Mouse (Mus musculus): Measurements from ENCODE around the gene Cd34.

Cd34 gene

DNA sequence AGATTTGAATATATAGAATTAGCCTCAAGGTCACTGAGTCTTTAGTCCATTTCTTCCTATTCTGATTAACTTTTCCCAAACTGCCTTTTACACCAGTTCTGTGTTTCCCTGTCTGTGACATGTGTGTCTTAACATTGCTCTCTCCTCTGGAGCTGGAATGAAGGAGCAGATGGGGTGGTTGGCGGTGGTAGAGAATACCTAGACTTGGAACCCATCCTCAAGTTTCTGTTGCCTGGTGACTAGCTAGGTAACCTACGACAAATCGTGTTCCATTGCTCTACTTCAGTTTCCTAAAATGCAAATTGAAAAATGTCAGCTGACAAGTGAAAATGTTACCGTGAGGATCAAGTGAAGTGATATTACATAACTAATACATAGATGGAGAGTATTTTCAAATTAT is 33.4 kb downstream of the Cd34 start:
- DNase-seq (ENCODE audit: low read depth): no peak

DNA sequence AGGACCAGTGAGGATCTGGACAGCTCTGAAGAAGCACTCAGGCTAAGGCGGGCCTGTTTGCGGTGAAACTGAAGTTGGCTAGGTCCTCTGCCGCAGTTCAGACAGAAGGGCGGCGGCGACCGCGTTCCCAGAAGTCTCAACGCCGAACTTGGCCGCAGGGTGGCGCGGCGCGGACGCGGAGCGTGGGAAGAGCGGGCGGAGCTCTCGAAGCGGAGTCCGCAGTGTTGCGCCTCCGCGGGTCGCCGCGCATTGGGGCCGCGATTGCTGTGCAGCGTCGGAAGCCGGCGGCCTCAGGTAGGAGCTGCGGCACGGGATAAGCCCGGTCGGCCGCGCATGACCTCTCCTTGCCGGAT is 37.5 kb downstream of the Cd34 start:
- DNase-seq (ENCODE audit: low read depth): peak; percentile 79

DNA sequence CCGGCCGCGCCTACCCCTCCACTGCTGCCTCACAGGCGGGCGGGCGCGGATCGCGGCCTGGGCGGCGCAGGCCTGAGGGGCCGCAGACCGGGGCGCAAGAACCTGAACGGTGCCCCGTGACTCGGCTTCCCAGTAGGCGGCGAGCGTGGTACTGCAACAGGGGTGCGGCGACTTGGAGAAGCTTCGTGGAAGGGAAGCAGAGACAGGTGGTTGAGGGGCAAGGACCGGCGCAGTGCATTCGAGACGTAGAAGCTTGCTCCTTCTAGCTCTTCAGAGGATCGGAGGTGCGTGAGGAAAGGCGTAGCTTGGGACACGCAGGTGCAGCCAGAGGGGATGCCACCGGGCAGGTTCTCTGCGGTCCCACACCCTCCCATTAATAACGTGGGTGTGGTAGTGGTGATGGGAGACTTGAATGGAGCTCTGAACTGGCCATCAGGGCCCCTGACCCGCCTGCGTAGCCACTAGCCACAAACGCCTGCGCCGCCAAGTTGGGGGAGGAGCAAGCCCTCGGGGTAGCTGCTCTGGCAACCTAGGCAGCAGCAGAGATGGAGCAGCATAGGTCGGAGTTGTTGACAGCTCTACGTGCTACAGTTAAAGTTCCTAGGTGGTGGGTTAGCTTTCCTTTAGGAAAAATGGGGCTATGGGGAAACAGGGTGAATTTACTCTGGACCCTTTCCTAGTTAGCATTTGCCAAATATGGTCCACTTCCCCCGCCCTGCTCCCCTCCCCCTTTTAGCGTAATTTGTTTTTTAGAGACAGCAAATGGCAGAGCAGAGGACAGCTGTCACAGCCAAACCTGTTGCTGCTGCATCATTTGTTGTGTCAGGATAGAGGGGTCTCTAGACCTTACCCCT is 38.1 kb downstream of the Cd34 start:
- DNase-seq (ENCODE audit: low read depth): peak; percentile 50

DNA sequence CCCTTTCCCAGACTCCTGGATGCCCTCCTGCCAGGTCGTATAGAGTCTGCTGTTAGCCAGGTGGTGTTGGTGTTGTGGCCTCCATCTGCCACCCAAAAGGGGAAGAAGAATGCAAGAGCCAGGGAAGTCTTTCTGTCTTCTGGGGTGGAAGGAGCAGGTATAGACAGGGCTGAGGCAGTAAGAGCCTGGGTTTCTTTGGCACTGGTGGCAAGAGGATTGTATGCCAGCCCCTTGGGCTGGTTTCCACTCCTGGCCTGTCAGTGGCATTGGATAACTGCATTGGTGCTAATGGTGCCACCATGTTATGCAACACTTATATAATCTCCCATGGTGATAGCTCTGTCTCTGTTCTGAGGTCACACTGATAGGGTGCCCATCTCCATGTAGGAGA is 38.7 kb downstream of the Cd34 start:
- DNase-seq (ENCODE audit: low read depth): no peak

DNA sequence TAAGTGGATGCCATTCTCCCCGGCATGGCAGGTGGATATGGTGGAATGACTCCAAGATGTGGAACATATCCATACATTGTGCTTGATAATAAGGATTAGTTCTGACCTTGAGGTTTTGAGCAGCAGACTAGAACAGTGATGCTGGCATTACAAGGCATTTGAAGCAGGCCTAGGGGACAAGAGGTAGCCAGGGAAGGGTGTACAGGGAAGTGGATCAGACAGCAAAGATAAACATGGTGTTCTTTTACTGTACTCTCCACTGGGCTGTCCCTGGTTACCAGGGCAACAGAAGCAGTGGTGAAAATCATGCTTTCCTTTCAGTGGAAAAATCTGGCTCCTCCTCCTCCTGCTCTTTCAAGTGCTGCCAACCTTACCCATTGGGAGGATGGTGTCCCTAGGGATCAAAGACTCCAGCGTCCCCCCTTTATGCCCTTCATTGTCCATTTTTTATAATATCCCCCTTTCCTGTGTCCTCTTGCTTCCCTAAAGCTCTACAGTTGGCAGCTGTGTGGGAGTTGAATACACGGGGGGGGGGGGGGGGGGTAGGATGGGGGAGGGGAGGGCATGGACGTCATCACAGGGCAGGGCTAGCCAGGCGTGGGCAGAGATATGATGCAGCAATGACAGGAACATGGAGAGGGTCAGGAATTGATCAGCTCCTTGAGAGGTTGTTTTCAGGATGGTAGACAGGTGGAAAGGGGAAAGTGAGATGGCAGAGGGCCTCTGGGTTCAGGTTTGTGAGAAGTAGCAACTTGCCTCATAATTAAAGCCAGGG is 39.5 kb downstream of the Cd34 start:
- no peak for DNase-seq (ENCODE audit: low read depth)

DNA sequence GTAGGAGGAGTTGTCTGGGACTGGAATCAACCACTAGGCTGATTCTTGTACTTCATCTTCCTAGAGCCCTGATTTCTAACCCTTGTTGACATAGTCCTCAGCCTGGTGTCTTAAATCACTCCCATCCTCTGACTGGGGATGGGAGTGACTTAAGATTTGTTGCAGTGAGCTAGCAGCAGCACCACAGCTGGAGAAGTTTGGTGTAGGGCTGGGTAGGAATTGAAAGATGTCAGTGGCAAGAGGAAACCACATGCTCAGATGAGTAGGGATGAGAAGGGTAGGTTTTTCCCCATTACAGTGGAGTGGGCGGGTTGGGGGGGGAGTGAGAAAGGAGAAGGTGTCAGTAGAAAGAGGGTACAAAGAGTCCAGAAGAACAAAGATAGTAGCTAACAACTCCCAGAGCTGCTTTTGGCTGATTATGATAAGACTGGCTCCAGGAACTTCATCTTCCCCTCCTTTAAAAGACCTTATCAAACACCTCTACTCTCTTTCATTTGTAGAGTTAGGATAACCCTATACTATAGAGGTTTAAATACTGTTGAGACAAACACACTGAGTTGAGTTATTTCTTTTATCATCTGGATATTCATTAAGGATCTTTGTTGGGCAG is 42.3 kb downstream of the Cd34 start:
- DNase-seq (ENCODE audit: low read depth): no peak

DNA sequence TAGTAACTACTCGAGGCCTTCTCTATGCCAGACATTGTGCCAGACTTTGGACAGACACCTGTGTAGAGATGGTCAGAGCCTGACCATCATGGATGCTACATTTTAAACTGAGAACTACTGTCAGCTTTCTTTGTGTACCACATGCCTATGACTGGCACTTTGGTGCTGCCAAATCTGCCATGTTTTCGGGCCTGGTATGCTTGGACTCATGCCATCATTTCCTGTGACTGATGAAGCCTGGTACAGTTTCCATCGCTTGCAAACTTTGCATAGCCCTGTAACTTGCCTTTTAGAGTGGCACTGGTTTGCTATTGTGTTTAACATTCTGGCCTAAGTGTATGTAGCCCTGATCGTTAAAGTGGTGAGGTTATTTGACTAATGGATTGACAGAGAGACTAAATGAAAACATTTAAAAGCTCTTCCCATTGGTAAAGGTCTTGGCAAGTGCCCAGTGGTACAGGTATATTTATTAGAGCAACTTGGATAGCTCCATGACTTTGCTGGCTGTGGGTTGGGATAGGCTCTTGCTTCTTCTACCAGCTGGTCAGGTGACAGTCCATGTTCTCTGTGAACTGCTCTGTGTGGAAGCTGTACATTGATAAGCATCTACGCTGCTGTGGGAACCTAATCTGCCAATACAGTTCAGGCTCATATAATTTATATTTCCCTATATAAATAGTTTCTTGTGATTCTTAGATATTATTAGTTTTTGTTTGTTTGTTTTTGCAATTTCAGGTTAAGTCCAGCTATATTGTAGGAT is 44.5 kb downstream of the Cd34 start:
- no peak for DNase-seq (ENCODE audit: low read depth)

DNA sequence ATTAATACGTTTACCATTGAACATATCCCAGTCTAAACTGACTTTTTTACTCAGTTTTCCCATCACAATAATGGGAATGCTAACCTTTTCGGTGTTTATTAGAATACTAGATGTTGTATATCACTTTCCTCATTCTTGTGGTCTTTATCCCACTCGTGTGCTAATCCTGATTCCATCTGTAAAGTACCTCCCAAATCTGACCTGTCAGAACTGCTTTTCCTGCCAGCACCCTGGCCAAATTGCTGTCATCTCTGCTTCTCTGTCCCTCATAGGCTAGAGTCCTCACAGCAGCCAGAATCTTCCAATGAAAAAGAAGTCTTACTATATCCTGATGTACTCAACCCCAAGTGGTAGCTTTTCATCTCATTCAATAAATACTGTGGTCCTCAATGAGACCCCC is 46.3 kb downstream of the Cd34 start:
- DNase-seq (ENCODE audit: low read depth): no peak

DNA sequence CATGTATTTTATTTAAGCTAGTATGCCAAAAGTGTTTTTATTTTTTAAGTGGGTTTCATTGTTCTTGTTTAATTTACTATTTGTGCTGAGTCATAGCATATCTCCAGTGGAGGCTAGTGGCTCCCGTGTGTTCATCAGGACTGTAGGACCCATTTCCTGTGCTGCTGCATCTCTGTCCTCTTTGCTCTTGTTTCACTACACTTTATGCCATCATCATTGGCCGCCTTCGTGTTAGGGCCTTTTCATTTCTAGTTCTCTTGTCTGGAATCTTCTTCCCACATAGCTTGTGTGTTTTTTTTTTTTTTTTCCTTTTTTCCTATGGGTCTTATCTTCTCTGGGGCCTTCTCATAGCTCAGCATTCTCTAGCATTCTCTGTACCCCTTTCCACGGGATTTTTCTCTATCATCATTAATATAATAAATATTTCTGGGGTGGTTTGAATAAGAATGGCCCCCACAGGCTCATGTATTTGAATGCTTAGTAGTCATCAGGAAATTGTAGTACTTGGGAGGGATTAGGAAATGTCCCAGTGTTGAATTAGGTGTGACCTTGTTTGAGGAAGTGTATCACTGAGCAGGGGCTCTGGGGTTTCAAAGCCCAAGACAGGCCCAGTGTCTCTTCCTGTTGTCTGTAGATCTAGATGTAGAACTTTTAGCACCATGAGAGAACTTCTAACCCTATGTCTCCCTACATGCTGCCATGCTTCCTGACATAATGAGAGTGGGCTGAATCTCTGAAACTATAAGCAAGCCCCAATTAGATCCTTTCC is 47.0 kb downstream of the Cd34 start:
- DNase-seq (ENCODE audit: low read depth): no peak

DNA sequence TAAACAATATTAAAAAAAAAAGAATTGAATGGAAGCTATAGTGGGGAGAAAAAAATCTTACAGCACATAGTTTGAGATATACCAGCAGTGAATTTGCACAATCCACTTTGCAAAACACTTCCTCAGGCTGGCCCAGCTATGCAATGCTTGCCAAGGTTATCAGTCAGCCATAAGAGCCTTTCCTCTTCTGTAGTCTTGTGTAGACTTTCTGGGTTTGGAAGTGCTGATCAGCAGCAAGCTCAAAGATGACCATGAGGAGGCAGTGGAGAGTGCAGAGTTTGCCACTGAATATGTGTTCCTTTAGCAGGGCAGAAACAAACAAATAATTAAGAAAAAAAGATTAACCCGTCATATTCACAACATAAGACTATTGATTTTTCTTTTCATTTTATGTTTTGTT is 50.4 kb downstream of the Cd34 start:
- DNase-seq (ENCODE audit: low read depth): no peak

DNA sequence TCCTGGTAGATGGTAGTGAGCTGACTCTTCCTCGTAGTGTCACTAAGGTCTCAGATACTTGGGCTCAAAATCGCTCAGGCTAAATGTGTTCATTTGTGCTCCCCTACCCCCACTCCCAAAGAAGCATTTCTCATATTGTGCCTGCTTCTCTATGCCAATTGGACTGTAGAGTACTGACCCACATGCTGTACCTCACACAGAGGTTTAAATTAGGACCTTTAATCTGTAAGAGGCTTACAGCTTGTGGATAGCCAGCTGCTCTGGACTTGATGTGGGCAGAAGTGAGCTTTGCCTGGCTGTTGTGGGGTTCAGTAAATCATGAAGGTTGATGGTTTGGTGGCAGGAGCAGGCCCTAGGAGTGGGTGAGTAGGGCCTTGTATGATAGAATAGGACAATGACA is 52.4 kb downstream of the Cd34 start:
- DNase-seq (ENCODE audit: low read depth): no peak

DNA sequence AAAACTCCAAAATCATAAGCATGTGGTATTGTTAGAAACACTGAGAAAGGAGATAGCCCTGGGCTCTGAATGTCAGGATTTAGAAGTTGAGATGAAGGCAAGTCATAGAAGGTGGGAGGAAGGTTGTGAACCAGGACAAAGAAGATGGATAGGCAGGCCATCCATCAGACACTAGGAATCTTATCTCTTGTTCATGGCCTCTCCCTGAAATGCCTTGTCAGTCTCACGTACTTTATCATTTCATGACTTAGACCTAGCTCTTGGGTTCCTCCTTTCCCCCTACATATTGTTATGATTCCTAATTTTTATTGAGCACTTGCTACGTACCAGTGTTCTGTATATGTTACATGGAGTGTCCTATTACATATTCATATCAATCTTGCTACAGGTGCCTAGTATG is 53.0 kb downstream of the Cd34 start:
- DNase-seq (ENCODE audit: low read depth): no peak

DNA sequence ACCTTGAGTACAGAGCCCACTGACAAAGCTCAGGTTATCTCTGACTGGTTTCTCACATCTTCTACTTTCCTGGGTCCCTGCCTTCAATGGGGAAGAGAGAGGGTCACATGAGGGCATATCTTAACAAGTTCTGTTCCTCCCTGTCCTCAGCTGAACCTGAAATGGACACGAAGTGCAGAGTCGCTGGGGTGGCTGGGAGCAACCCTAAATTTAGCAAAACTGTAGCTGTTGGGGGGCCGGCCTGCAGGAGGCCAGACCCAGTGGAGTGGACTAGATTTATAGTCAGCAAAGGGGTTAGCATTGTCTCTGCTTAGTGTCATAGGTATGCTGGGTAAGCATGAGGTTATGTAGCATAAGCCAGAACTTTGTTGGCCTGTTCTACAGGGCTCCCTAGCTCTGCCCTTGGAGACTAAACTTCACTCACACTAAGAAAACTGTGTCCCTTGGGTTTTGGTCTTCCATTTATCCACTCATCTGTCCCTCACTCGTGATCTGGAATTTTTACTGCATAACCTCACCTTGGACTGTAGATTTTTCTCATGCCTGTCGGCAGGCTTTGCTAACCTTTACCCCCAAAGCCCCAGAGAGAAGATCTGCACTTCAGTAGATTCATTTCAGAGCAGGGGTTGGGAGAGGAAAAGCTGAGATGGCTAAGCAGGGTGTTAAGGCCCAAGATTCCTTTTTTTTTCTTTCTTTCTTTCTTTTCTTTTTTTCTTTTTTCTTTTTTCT is 54.1 kb downstream of the Cd34 start:
- no peak for DNase-seq (ENCODE audit: low read depth)

DNA sequence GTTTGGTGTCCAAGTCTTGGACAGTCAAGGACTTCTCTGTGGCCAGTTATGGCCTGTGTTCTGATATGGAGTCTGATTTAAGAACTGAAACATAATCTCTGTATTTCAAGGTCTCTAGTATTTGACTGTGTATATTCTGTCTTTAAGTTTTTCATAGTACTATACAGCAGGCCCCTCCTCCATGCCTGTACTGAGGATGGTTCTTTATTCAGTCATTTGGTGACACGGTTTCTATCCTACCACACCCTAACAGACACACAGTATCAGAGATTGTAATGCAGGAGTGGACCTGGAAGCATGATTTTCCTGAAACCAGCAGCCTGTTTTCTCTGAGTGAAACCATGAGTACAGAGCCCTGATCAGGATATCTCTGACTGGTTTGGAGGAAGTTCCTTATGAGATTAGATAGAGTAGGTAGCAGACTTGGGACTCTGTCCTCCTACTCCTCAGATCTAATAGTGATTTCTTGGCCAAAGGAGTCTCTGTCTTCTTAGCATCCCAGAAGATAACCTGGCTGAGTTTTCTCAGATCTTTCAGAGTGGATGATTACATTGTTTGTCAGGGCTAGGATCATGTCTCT is 54.9 kb downstream of the Cd34 start:
- no peak for DNase-seq (ENCODE audit: low read depth)

DNA sequence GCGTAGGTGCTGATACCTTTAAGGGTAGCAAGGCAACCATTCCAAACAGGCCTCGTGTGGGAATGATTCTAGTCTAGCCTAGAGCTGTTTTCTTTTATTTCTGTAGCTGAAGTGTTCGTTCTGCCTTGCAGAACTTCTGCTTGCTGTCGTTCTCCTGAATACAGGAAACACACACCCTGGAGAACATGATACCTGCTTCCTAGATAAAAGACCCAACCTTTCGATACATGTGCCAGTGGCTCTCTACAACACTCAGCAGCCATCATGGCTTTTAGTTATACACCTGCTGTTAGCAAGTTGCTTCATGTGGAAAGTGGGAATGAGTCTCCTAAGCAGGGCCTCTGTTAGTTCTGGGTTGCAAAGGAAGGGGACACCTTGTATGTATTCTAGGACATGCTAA is 55.6 kb downstream of the Cd34 start:
- DNase-seq (ENCODE audit: low read depth): no peak

DNA sequence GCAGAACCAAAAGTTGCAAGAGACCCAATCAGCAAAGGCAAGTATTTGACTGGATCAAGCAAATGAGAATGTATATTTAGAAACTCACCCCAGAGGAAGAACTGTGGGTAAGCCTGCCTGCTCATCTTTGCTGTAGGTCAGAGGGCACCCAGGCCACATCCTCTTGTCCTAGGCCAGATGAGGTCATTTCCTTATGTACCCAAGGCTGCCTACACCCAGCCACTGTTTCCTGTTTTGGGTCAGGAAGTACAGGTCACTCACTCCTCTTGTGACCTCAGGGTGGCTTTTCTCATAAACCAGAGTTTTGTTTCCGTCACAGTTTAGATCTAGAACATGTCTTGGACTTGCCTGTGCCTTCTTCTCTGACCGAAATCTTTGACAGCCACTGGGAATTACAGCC is 56.6 kb downstream of the Cd34 start:
- no peak for DNase-seq (ENCODE audit: low read depth)

DNA sequence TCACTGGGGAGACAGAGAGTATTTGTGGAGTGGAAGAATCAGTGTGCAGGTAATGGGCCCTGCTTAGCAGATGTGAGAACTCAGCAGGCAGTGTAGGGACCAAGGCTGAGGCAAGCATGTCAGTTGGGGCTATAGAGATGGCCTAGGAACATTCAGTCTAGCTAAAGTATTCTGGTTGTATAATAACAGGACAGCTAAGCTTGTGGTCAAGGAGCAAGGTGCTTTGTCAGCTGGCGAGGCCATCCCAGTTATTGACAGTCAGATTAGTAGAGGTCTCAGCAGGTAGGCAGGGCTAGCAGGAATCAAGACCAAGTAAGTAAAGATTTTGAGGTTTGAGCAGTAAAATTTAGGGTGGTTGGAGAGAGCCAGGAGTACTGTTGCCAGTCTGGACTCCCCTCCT is 59.8 kb downstream of the Cd34 start:
- no peak for DNase-seq (ENCODE audit: low read depth)

DNA sequence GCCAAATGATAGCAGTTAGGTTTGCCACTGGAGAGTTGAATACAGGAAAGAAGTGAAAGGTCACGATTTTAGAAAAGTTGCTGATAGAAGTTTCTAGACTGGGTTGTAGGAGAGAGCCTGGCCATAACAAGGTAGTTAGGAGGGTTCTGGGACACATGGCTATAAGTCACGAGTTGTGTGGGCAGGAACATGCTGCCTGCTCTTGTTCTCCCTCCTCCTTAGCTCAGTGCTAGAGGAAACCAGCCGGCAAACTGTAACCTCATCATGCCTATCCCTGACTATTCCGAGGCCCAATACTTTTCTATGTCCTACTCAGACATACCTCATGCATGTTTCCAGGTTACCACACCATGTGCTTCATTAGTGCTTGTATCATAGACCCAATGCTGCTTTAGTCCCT is 64.7 kb downstream of the Cd34 start:
- no peak for DNase-seq (ENCODE audit: low read depth)

DNA sequence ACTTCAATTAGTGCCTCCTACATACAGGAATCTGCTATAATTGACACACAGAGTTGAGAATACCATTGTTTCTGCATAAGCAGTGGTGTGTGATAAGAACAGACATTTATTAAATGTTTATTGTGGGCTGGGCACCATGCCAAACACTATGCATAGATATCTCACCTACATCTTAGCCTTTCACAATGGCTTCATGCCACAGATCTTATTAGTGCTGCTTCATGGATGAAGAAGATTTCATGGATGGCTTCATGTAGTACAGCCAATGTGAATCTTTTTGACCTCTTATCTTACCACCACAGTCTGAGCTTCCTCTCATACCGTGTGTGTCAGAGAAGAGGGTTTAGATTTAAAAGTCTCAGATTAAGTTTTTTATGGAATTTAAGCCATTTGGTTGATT is 65.6 kb downstream of the Cd34 start:
- DNase-seq (ENCODE audit: low read depth): no peak

DNA sequence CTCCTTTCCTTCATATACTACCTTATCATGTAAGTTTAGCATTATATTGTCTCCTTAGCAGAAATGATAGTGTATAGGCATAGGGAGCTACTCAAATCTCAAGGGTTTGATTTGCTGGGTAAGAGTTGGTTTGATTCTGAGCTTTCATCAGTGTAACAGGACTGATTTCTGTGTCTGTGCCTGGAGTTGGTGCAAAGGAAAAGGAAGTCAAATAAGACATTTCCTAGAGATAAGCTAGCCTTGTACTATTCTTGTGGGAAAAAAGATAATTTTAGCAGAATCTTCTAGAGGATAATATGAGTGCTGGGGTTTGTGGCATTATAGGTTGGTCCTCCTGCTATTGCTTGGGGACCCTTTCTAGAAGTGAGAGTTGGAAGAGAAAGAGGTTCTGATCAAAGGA is 67.6 kb downstream of the Cd34 start:
- no peak for DNase-seq (ENCODE audit: low read depth)
